Mouse (Mus musculus) small intestine, adult 2 months (tissue): ENCODE results near the gene Sema5b. TPM values are rescaled to one million over a fixed set of nuclear protein-coding genes. Genes with fewer than 3 reads are reported as not detected.

Experiments
- H3K27ac ChIP-seq: fragments of 200-500 bp; 2 replicates; pipeline ENCODE4 v1.5.1; 2012; ENCODE audit warnings: low read depth, low read length, control low read depth, inconsistent platforms; ENCODE audit not compliant: insufficient read depth
- H3K27me3 ChIP-seq: fragments of 200-500 bp; 2 replicates; pipeline ENCODE4 v1.6.1; 2012; ENCODE audit warnings: mild to moderate bottlenecking, moderate library complexity, low read length, inconsistent platforms; ENCODE audit not compliant: control insufficient read depth, insufficient read depth
- H3K36me3 ChIP-seq: fragments of 200-500 bp; 2 replicates; pipeline ENCODE4 v1.6.1; 2012; ENCODE audit warnings: mild to moderate bottlenecking, low read length, control low read depth, inconsistent platforms; ENCODE audit not compliant: control insufficient read depth, insufficient read depth
- H3K4me1 ChIP-seq: fragments of 200-500 bp; 2 replicates; pipeline ENCODE4 v1.6.1; 2012; ENCODE audit warnings: low read length, inconsistent platforms, mixed read lengths; ENCODE audit not compliant: control insufficient read depth, insufficient read depth, insufficient read length
- H3K4me3 ChIP-seq: fragments of 200-500 bp; 2 replicates; pipeline ENCODE4 v1.5.1; 2012; ENCODE audit warnings: low read depth, mild to moderate bottlenecking, control low read depth, inconsistent platforms, low read length, moderate library complexity
- CTCF ChIP-seq: fragments of 200-500 bp; IDR thresholded peaks from 2 replicates; pipeline ENCODE4 v1.5.1; 2012; ENCODE audit warnings: low read depth, mild to moderate bottlenecking, control low read depth, inconsistent platforms, low read length, moderate library complexity, mixed read lengths; ENCODE audit not compliant: insufficient replicate concordance, insufficient read length; ENCODE audit errors: extremely low read depth
- POLR2A ChIP-seq: fragments of 200-500 bp; IDR thresholded peaks from 2 replicates; pipeline ENCODE4 v1.6.1; 2012; ENCODE audit warnings: low read depth, mild to moderate bottlenecking, control low read depth, inconsistent platforms, low read length, moderate library complexity
- WGBS: fragments of 180-500 bp; shearing (Covaris S2); methylation state at CpG from one replicate; pipeline ENCODE4 v1.1.7; 2018; 5-methylcytosine and 5-hydroxymethylcytosine counted together
- polyA plus RNA-seq: library from polyadenylated mRNA; depleted of rRNA; stranded (reverse); fragments of >200 nt; gene quantifications from 2 replicates; pipeline ENCODE4 v1.2.3, GENCODE M21; 2012

The Sema5b gene
- polyA plus RNA-seq, 1 experiment: 0.49 TPM

- no peak overlapping the region for H3K27ac ChIP-seq
- H3K27me3 ChIP-seq: peaks cover 7% of the 10 kb centered on the region; the same call in 1 of the 2 replicates
- no peak for TF ChIP-seq POLR2A
- no peak for TF ChIP-seq CTCF
- no peaks in the 10 kb centered on the region for H3K36me3 ChIP-seq
- 87% methylated on average over 8 of the region's 8 CpGs for WGBS
- H3K4me1 ChIP-seq: no peaks in the 10 kb centered on the region
- no peak overlapping the region for H3K4me3 ChIP-seq
Measured at GRCm38 (mm10) chr16:35585126-35585694, 44.3 kb downstream of the Sema5b start.

- TF ChIP-seq POLR2A: no peak
- TF ChIP-seq CTCF: no peak
- Histone ChIP-seq H3K36me3 (no peaks in the 10 kb centered on the region), H3K4me1 (no peaks in the 10 kb centered on the region), H3K4me3 (no peak overlapping the region), H3K27me3 (peaks cover 7% of the 10 kb centered on the region; the same call in 1 of the 2 replicates), H3K27ac (no peak overlapping the region)
- WGBS: 78% methylated on average over 8 of the region's 8 CpGs
Measured at GRCm38 (mm10) chr16:35587046-35587779, 46.3 kb downstream of the Sema5b start.

- Histone ChIP-seq H3K27ac (no peak overlapping the region), H3K4me3 (no peak overlapping the region), H3K27me3 (peaks cover 7% of the 10 kb centered on the region; the same call in 1 of the 2 replicates), H3K4me1 (no peaks in the 10 kb centered on the region), H3K36me3 (no peaks in the 10 kb centered on the region)
- 35% methylated on average over 20 of the region's 20 CpGs for WGBS
- no peak for TF ChIP-seq POLR2A
- TF ChIP-seq CTCF: no peak
Measured at GRCm38 (mm10) chr16:35587866-35588465, 47.0 kb downstream of the Sema5b start.

- peaks cover 7% of the 10 kb centered on the region; the same call in 1 of the 2 replicates for H3K27me3 ChIP-seq
- H3K4me1 ChIP-seq: no peaks in the 10 kb centered on the region
- WGBS: 21% methylated on average over 18 of the region's 18 CpGs
- H3K27ac ChIP-seq: no peak overlapping the region
- no peak overlapping the region for H3K4me3 ChIP-seq
- no peaks in the 10 kb centered on the region for H3K36me3 ChIP-seq
- no peak for TF ChIP-seq CTCF
- no peak for TF ChIP-seq POLR2A
Measured at GRCm38 (mm10) chr16:35588731-35589151, 47.8 kb downstream of the Sema5b start.

- TF ChIP-seq CTCF: no peak
- 45% methylated on average over 11 of the region's 11 CpGs for WGBS
- H3K36me3 ChIP-seq: no peaks in the 10 kb centered on the region
- peaks cover 7% of the 10 kb centered on the region; the same call in 1 of the 2 replicates for H3K27me3 ChIP-seq
- no peak overlapping the region for H3K4me3 ChIP-seq
- H3K27ac ChIP-seq: no peak overlapping the region
- no peaks in the 10 kb centered on the region for H3K4me1 ChIP-seq
Measured at GRCm38 (mm10) chr16:35591756-35592155, 50.8 kb downstream of the Sema5b start.

- 30% methylated on average over 5 of the region's 5 CpGs for WGBS
- H3K4me1 ChIP-seq: no peaks in the 10 kb centered on the region
- no peak for TF ChIP-seq POLR2A
- TF ChIP-seq CTCF: no peak
- H3K27ac ChIP-seq: no peak overlapping the region
- no peaks in the 10 kb centered on the region for H3K36me3 ChIP-seq
- H3K4me3 ChIP-seq: no peak overlapping the region
- H3K27me3 ChIP-seq: peaks cover 7% of the 10 kb centered on the region; the same call in 1 of the 2 replicates
Measured at GRCm38 (mm10) chr16:35592274-35593065, 51.5 kb downstream of the Sema5b start.

GRCm38 (mm10) chr16:35593474-35593873 is 52.5 kb downstream of the Sema5b start:
- TF ChIP-seq POLR2A (no peak), CTCF (no peak)
- 95% methylated on average over 5 of the region's 5 CpGs for WGBS
- no peak overlapping the region for H3K27ac ChIP-seq
- H3K27me3 ChIP-seq: peaks cover 6% of the 10 kb centered on the region; the same call in 1 of the 2 replicates
- H3K36me3 ChIP-seq: no peaks in the 10 kb centered on the region
- H3K4me1 ChIP-seq: no peaks in the 10 kb centered on the region
- H3K4me3 ChIP-seq: no peak overlapping the region
